Mouse (Mus musculus) frontal cortex, postnatal 25 days (tissue): Measurements from ENCODE around the gene B4galnt1.
"Not testable (repeated sequence)": the region's sequence is repeated elsewhere in the genome, so short reads cannot be mapped to it uniquely, and the experiment has no call there.

Experiments
- DNase-seq, 2 experiments: peaks; one replicate each; pipeline ENCODE4 v3.0.0; 2022; ENCODE audit warnings: low spot score in 2 of 2

B4galnt1 gene

GRCm38 (mm10) chr10:127164631-127165353 is at the start of gene B4galnt1:
Gene B4galnt1 (plus strand): TSS chr10:127165225.
- peak in 1 of 2 experiments; percentile 60 for DNase-seq

GRCm38 (mm10) chr10:127118470-127118869 is 46.6 kb upstream of the B4galnt1 start:
- DNase-seq = no peak

DNA sequence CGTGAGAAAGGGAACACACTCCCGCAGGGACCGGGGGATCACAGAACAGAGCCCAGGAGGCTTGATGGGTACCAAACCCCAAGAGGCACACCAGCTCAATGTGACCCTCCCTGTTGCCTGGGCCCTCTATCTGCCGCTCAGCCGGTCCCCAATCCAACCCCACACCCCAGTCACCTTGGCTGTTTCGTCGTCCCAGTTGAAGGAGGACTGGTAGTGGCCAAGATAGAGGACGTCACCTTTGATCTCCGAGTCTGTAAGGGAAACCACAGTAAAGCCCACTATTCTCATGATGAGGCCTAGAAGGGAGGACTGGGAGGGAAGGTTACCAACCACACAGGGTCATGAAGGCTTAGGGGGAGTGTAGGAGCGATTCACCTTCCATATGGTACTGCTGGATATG is 45.8 kb upstream of the B4galnt1 start:
- DNase-seq = no peak

GRCm38 (mm10) chr10:127120301-127121065 is 44.5 kb upstream of the B4galnt1 start:
- no peak for DNase-seq

DNA sequence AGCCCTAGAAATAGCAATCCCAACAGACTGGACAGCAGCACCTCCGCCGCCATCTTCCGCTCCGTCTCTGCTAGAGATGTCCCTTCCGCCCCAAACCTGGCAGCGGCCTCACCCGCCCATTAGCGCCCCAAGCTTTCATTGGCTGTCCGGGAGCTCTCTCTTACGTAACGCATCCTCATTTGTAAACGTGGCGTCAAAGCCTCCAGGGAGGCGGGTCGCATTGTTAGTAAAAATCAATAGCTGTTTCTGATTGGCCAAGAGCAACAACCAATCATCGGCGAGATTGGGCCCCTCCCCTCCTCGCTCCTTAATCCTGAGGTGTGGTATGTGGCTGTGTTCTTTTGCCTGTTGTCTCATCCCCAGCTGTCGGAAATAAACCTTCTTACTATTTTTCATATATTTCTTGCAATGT is 44.0 kb upstream of the B4galnt1 start, which contains the start of gene Os9:
TSS of gene Os9 (minus strand) at position 66 of the 412 bp plus-strand sequence.
- DNase-seq = peak; percentile 84 to 91

- DNase-seq = no peak
These were observed 43.0 kb upstream of the B4galnt1 start for GRCm38 (mm10) chr10:127122018-127122417.

DNA sequence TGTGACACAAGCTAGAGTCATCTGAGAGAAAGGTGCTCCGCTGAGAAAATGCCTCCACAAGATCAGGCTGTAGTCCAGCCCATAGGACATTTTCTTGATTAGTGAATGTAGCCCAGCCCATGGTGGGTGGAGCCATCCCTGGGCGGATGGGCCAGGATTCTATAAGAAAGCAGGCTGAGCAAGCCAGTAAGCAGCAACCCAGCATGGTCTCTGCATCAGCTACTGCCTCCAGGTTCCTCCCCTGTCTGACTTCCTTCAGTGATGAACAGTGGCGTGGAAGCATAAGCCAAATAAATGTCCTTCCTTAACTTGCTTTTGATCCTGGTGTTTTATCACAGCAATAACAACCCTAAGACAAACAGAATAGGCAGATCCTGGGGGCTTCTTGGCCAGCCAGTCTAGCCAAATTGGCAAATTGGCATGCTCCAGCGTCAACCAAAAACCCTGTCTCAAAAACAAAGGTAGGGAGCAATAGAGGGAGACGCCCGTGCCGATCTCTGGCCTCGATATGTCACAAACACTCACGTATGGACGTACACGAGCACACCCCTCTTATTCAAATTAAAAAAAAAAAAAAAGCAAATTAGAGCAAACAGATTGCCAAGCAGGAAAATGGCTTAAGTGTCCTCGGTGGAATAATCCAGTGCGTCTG is 42.1 kb upstream of the B4galnt1 start:
- DNase-seq = peak in 1 of 2 experiments; percentile 47

GRCm38 (mm10) chr10:127123436-127123805 is 41.6 kb upstream of the B4galnt1 start:
- peak; percentile 66 to 74 for DNase-seq

DNA sequence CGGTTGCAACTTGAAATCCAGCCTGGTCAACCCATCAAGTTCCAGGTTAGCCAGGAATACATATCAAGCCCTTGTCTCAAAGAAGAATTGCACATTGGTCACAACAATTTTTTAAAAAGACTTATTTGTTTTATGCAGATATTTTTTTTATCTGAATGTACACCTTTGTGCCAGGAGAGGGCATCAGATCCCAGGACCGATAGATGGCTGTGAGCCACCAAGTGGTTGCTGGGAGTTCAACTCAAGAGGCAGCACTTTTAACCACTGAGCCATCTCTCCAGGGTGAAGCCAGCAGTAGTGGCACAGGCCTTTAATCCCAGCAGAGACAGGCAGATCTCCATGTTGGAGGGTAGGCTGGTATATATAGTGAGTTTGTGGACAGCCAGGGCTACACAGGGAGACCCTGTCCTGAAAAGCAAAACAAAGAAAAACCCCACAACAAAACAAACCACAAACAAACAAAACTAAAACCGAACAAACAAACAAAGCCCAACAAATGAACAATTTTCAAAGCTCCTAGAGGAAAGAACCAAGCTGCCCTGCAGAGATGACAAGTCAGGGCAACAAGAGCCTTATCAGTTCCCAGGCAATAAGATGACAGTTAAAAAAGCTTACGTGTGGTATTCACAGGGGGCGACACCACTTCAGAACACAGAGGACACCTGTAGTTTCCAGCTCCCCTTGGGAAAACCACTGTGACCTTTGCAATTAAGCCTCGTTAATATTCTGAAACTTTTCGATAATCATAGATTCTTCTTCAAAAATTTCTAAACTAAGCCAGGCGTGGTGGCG is 39.6 kb upstream of the B4galnt1 start:
- DNase-seq = no peak

DNA sequence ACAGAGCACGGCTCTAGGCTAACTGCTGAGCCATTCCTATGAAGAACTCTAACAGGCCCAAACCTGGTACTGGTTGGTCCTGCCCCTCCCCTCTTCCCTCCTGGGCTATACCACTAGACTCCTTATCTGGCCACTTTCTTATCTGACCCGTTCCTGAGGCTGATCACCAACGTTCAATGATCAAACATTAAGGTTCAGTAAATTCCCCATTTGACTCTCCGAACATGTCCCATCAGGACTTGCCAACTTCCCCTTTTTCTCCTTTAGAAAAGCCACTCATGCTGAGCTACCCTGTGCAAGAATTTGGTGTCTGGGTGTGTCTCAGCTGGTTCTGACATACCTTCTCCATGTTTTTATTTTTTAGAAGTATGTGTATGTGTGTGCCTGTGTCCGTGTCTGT is 38.4 kb upstream of the B4galnt1 start:
- DNase-seq = no peak

DNA sequence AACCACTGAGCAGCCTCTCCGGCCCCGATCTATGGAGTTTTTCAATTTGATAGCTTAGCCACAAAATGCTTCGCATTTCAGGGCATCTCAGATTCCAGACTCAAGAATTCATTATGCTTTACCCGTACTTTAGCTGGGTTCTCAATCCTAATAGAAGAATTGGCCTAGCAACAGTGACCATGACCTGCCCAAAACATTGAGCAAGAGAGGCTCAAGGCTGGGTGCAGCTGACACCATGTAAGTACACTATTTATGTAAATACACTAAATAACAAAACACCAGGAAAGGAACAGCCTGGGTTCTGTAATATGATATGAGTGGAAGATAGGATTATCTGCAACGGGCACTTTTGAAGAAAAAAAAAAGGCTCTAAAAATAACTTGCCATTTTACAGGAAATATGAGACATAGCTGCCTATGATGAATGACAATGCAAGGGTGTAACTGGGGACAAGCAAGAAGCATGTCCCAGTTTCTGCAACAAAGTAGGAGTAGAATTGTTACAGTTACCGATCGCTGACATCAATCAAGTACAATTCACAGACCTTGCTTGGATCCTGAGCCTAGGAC is 37.2 kb upstream of the B4galnt1 start:
- DNase-seq = no peak

- no peak for DNase-seq
These were observed 35.6 kb upstream of the B4galnt1 start for GRCm38 (mm10) chr10:127129431-127129830.

DNA sequence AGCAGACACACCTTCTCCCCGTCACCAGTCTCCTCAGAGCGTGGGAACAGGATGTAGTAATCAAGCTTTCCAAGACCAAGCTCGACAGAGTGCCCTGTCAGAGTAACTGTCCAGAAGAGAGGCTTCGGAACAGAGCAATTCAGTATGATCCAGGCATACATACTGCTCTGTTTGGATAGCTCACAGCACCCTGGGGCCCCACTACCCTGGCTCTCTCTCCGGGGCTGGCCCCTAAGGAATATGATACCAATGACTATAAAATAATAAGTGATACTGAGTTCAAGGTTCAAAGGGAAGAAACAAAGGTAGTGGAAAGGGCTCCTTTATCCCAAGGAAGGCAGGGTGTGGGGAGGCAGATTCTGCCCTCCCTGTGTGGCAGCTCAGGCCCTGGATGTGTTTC is 32.6 kb upstream of the B4galnt1 start:
- no peak for DNase-seq

DNA sequence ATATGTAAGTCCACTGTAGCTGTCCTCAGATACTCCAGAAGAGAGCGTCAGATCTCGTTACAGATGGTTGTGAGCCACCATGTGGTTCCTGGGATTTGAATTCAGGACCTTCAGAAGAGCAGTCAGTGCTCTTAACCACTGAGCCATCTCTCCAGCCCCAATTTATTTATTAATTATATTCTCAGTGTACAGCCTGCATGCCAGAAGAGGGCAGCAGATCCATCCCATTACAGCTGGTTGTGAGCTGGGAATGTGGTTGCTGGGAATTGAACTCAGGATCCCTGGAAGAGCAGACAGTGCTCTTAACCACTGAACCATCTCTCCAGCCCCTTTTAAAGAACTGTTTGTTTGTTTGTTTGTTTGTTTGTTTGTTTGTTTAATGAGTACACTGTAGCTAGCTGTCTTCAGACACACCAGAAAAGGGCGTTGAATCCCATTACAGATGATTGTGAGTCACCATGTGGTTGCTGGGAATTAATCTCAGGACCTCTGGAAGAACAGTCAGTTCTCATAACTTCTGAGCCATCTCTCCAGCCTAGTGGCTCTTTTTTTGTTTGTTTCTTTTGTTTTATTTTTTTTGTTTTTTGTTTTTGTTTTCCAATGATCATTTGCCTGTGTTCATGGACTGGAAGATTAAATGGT is 30.5 kb upstream of the B4galnt1 start:
- DNase-seq = not testable (repeated sequence)

GRCm38 (mm10) chr10:127135118-127135836 is 29.7 kb upstream of the B4galnt1 start:
- no peak for DNase-seq

DNA sequence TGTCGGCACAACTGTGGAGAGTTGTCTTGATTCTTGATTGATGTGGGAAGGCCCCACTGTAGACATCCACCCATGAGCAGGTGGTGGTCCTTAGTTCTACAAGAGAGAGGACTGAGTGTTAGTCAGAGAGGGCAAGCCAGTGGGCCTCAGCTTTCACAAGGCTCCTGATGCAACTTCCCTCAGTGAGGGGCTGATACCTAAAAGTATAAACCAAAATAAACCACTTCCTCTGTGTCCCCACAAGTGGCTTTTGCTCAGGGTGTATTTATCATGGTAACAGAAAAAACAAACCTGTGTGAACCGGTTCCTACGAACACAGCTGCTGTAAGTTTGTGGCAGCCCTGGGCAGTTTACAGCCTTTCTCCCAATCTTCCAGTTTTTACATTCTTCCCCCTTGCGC is 28.5 kb upstream of the B4galnt1 start:
- DNase-seq = no peak

DNA sequence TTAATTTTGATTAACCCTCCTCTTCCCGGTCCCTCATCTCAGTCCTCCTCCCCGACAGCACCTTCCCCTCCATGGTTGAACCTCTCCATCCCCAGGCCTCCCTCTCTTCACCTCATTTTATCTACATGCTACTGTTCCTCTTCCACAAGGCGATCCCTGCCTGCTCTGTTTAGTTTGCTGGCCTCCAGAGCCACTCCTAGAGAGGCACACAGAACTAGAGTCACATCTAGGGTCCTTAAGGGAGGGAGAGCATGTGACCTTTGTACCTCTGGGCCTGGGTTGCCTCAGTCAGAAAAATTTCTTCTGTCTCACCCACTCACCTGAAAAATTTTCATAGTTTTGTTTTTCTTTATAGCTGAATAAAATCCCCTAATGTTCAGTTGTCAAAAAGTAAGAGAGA is 27.1 kb upstream of the B4galnt1 start:
- no peak for DNase-seq

GRCm38 (mm10) chr10:127138328-127139141 is 26.5 kb upstream of the B4galnt1 start:
- no peak for DNase-seq

DNA sequence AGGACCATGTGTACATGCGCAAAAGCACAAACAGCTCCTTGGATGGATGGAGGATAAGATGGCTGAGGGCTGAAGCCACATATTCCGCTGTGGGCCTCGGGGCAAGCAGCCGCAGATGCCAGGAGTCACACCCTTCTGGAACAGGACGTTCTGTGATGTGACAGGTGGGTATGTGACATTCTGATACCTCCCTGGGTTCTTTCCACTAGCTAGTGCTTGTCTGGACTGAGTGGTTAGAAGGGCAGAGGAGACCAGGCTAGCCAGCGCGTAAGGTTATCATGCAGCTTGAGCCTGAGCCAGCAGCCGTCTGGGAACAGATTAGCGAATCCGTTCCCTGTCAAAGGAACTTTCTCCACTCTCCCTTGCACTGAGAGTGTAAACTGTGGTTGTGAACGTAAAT is 24.1 kb upstream of the B4galnt1 start:
- DNase-seq = no peak
